Mouse (Mus musculus): ENCODE measurements at regions not wholly inside any gene's neighbourhood (a gene's known extent, or its start where the extent isn't known, plus 50 kb on each side); places are given as distances from the start of the nearest gene placed in this dataset.

DNA sequence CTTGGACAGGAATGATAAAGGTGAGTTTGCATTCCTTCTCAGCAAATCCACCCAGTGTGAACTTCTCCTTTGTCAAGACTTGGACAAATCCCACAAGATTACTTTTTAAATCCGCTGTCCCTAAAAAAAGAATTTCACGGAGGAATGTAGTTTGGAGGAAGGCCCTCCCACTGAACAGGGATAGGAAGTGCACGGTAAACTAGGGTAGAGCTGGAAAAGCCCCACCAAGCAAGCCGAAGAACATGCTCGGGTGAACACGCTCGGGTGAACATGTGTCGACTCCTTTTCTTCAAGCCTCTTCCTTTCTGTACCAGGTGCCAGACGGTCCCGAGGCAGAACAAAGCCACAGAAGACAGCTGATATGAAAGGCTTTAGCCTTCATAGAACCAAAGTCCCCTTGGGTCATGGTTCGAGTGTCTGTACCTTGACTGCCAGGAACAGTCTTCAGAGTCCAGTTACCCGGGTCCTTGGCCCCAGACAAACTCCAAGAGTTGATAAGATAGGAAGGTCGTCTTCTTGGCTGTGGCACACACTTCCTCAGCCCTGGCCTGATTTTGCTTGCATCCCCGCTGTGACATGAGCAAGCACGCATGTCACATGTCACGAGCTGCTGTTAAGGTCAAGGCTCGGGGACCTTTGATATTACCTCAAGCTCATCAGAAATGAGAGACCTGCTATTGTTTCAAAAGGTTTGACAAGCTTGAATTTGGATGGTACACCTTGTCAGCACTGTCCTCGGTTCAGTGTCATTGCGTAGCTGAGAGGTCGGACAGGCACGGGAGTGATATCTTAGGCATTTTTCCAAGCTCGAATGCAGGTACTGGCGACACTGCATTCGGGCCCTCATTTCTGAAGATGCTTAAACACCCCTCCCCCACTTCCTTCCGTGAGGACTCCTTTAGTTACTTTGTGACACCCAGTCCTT lies 51.5 kb upstream of the Ryk start:
- no peak for DNase-seq (ENCODE audit: low spot score)

DNA sequence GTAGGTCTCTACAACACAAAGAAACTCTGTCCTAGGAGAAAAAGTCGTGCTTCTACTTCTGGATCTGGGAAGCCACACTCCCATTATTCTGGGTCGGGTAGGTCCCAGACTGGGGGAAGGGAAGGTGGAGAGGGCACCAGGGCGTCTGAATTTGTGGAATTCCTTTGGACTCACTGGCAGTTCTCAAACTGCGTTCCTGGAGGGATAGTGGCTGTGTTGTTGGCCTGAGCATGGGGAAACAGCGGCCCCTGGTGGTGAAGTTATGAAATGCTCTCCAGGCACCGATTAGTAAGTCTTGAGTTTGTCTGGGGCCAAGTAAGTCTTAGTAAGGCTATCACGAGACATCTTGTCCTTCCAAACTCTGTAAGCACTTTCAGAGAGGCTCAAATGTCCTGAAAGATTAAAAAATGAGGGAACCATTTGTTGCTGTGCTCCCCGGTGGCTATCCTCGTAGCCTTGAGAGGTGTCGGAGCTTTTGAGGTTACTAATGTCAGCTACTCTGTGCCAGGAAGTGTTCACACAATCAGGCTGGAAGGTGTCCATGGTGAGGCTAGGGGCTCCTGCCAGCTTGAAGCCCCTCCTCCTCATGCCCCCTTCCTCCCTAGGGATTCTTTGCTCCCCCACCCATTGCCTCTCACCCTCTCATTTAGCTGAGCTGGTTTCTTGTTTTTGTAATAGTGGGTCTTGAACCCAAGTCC lies 50.2 kb upstream of the Ryk start:
- peak; percentile 50 for DNase-seq (ENCODE audit: low spot score)

Measured in T-cell, adult 2 months (primary cell).